ENCODE assay signal across 8 mouse cellular contexts in genomic region chr9:65578801-65579249, GRCm38 (mm10). TPM values are rescaled to one million over a fixed set of nuclear protein-coding genes. Genes with fewer than 3 reads are reported as not detected.
DNase-seq lines count a peak whose midpoint lies in the region; ATAC-seq and TF ChIP-seq lines count a peak whose summit lies in the region.

No protein-coding gene starts in this region.

- H3K27me3 ChIP-seq in heart, embryonic 16.5 days (ENCODE audit: control insufficient read depth, insufficient read depth, low read length): no peaks in the 10 kb centered on the region
- no peaks in the 10 kb centered on the region for H3K27me3 ChIP-seq in megakaryocyte, embryonic 14.5 days (replicated peaks)
- no peaks in the 10 kb centered on the region for H3K27me3 ChIP-seq in stomach, embryonic 16.5 days (ENCODE audit: control insufficient read depth, insufficient read depth, low read length)

- peak overlapping the region; percentile 92 for H3K27ac ChIP-seq in bone marrow macrophage, adult 2 months (ENCODE audit: insufficient read depth, low read depth, low read length)
- peak overlapping the region; percentile 85 for H3K27ac ChIP-seq in heart, embryonic 16.5 days (ENCODE audit: low read length)
- H3K27ac ChIP-seq in stomach, embryonic 16.5 days (ENCODE audit: low read length): peak overlapping the region; percentile 65

- TF ChIP-seq POLR2A in bone marrow macrophage, adult 2 months (IDR thresholded peaks at IDR 0.05; ENCODE audit: borderline replicate concordance, low read depth, low read length): no peak

- no peaks in the 10 kb centered on the region for H3K36me3 ChIP-seq in heart, embryonic 16.5 days (ENCODE audit: control insufficient read depth, insufficient read depth)
- H3K36me3 ChIP-seq in megakaryocyte, embryonic 14.5 days (replicated peaks; ENCODE audit: low read length): peaks cover 48% of the 10 kb centered on the region
- H3K36me3 ChIP-seq in stomach, embryonic 16.5 days (ENCODE audit: control insufficient read depth, insufficient read depth, low read length): no peaks in the 10 kb centered on the region

- H3K4me1 ChIP-seq in bone marrow macrophage, adult 2 months (ENCODE audit: control insufficient read depth, insufficient read depth, low read length): peaks cover 30% of the 10 kb centered on the region
- peaks cover 54% of the 10 kb centered on the region for H3K4me1 ChIP-seq in heart, embryonic 16.5 days (ENCODE audit: control insufficient read depth, insufficient read depth, low read length)
- peaks cover 58% of the 10 kb centered on the region for H3K4me1 ChIP-seq in megakaryocyte, embryonic 14.5 days
- H3K4me1 ChIP-seq in stomach, embryonic 16.5 days (ENCODE audit: control insufficient read depth, insufficient read depth, low read length): peaks cover 29% of the 10 kb centered on the region

- peak; percentile 67 for DNase-seq in kidney, postnatal 14 days
- DNase-seq in layer of hippocampus, postnatal 25 days (ENCODE audit: extremely low spot score in 1 of 2, low spot score in 1 of 2): no peak
- DNase-seq in embryo, embryonic 11 days: no peak

- peak overlapping the region; percentile 66 for H3K4me2 ChIP-seq in heart, embryonic 16.5 days (ENCODE audit: low read depth, low read length)
- H3K4me2 ChIP-seq in stomach, embryonic 16.5 days (ENCODE audit: low read depth, low read length): peak overlapping the region; percentile 65

- H3K9me3 ChIP-seq in heart, embryonic 16.5 days (replicated peaks; ENCODE audit: control insufficient read depth, low read length): no peaks in the 10 kb centered on the region
- H3K9me3 ChIP-seq in megakaryocyte, embryonic 14.5 days: no peaks in the 10 kb centered on the region
- no peaks in the 10 kb centered on the region for H3K9me3 ChIP-seq in stomach, embryonic 16.5 days (replicated peaks; ENCODE audit: control insufficient read depth, low read length)

- H3K4me3 ChIP-seq in bone marrow macrophage, adult 2 months (ENCODE audit: insufficient read depth, low read length): peak overlapping the region; percentile 79
- H3K4me3 ChIP-seq in heart, embryonic 16.5 days (ENCODE audit: low read length): peak overlapping the region; percentile 82
- peak overlapping the region; percentile 93 for H3K4me3 ChIP-seq in megakaryocyte, embryonic 14.5 days (replicated peaks)
- H3K4me3 ChIP-seq in stomach, embryonic 16.5 days (replicated peaks; ENCODE audit: low read length): peak overlapping the region; percentile 66

- 47% methylated on average over 9 of the region's 9 CpGs for WGBS in heart, embryonic 16.5 days
- 38% methylated on average over 9 of the region's 9 CpGs for WGBS in stomach, embryonic 16.5 days

- no peak for TF ChIP-seq CTCF in bone marrow macrophage, adult 2 months (IDR thresholded peaks at IDR 0.05; ENCODE audit: low read depth, low read length)

- H3K9ac ChIP-seq in heart, embryonic 16.5 days (ENCODE audit: low read length): peak overlapping the region; percentile 88
- peak overlapping the region; percentile 80 for H3K9ac ChIP-seq in stomach, embryonic 16.5 days (ENCODE audit: low read length)

- peak; percentile 27 for ATAC-seq in CD4-positive, CD25-positive, alpha-beta regulatory T cell, adult 4 months
- no peak for ATAC-seq in heart, embryonic 16.5 days (replicated peaks; ENCODE audit: extremely low read depth, insufficient read depth, low FRiP score)
- no peak for ATAC-seq in stomach, embryonic 16.5 days (ENCODE audit: insufficient read depth, low FRiP score)

RNA-seq across cellular contexts. Expression of gene Plekho2, which starts 1.0 kb away (rescaled TPM):
- 10 to 100 TPM; 53.6 to 81.0 TPM for polyA plus RNA-seq in CD4-positive, CD25-positive, alpha-beta regulatory T cell, adult 4 months (2017; shearing (Covaris generic))
- polyA plus RNA-seq in bone marrow macrophage, adult 2 months (2012; ENCODE audit: insufficient read depth, insufficient read length, missing spikeins): 193 and 213 TPM in 2 replicates
- 11.0 and 12.0 TPM in 2 replicates for polyA plus RNA-seq in heart, embryonic 16.5 days (2015; fragmentation: Nextera tagmentation; extraction: Ambion mirVana)
- polyA plus RNA-seq in megakaryocyte, embryonic 14.5 days (2012; ENCODE audit: insufficient read depth, low replicate concordance): 198 and 329 TPM in 2 replicates
- polyA plus RNA-seq in stomach, embryonic 16.5 days (2015; fragmentation: Nextera tagmentation; extraction: Ambion mirVana): 21.4 and 23.0 TPM in 2 replicates
- total RNA-seq in layer of hippocampus, postnatal 25 days (2021): 10 to 100 TPM; 11.3 to 13.7 TPM

RNA-seq across cellular contexts. Expression of gene Pif1, which starts 8.1 kb away (rescaled TPM):
- polyA plus RNA-seq in CD4-positive, CD25-positive, alpha-beta regulatory T cell, adult 4 months (2017; shearing (Covaris generic)): 1 to 10 TPM in 1 of 2 experiments, under 1 TPM in 1; 0.73 to 1.1 TPM
- 3.8 and 4.4 TPM in 2 replicates for polyA plus RNA-seq in bone marrow macrophage, adult 2 months (2012; ENCODE audit: insufficient read depth, insufficient read length, missing spikeins)
- 11.9 and 13.9 TPM in 2 replicates for polyA plus RNA-seq in heart, embryonic 16.5 days (2015; fragmentation: Nextera tagmentation; extraction: Ambion mirVana)
- 3.9 and 6.9 TPM in 2 replicates for polyA plus RNA-seq in megakaryocyte, embryonic 14.5 days (2012; ENCODE audit: insufficient read depth, low replicate concordance)
- polyA plus RNA-seq in stomach, embryonic 16.5 days (2015; fragmentation: Nextera tagmentation; extraction: Ambion mirVana): 12.2 and 12.7 TPM in 2 replicates
- total RNA-seq in layer of hippocampus, postnatal 25 days (2021): under 1 TPM; 0.07 to 0.19 TPM

RNA-seq across cellular contexts. Expression of gene Rbpms2, which starts 50.6 kb away (rescaled TPM):
- 1 to 10 TPM in 1 of 2 experiments, under 1 TPM in 1; 0.23 to 3.0 TPM for polyA plus RNA-seq in CD4-positive, CD25-positive, alpha-beta regulatory T cell, adult 4 months (2017; shearing (Covaris generic))
- polyA plus RNA-seq in bone marrow macrophage, adult 2 months (2012; ENCODE audit: insufficient read depth, insufficient read length, missing spikeins): not detected in 2 replicates
- polyA plus RNA-seq in heart, embryonic 16.5 days (2015; fragmentation: Nextera tagmentation; extraction: Ambion mirVana): 105 and 108 TPM in 2 replicates
- polyA plus RNA-seq in megakaryocyte, embryonic 14.5 days (2012; ENCODE audit: insufficient read depth, low replicate concordance): 500 and 536 TPM in 2 replicates
- 20.4 and 22.9 TPM in 2 replicates for polyA plus RNA-seq in stomach, embryonic 16.5 days (2015; fragmentation: Nextera tagmentation; extraction: Ambion mirVana)
- 1 to 10 TPM; 2.8 to 2.9 TPM for total RNA-seq in layer of hippocampus, postnatal 25 days (2021)

RNA-seq across cellular contexts. Expression of gene Ankdd1a, which starts 58.8 kb away (rescaled TPM):
- polyA plus RNA-seq in CD4-positive, CD25-positive, alpha-beta regulatory T cell, adult 4 months (2017; shearing (Covaris generic)): under 1 TPM in 1 of 2 experiments, not detected in 1; 0.35 TPM
- polyA plus RNA-seq in bone marrow macrophage, adult 2 months (2012; ENCODE audit: insufficient read depth, insufficient read length, missing spikeins): 4.1 and 6.4 TPM in 2 replicates
- polyA plus RNA-seq in heart, embryonic 16.5 days (2015; fragmentation: Nextera tagmentation; extraction: Ambion mirVana): not detected in 2 replicates
- polyA plus RNA-seq in megakaryocyte, embryonic 14.5 days (2012; ENCODE audit: insufficient read depth, low replicate concordance): 2.0 TPM in 1 of 2 replicates, not detected in the other
- polyA plus RNA-seq in stomach, embryonic 16.5 days (2015; fragmentation: Nextera tagmentation; extraction: Ambion mirVana): 0.19 and 0.65 TPM in 2 replicates
- total RNA-seq in layer of hippocampus, postnatal 25 days (2021): 1 to 10 TPM; 3.3 to 3.8 TPM
